ENCODE assay signal across 9 mouse cellular contexts in genomic region chr14:25484049-25484448, GRCm38 (mm10). TPM values are rescaled to one million over a fixed set of nuclear protein-coding genes. Genes with fewer than 3 reads are reported as not detected.
A peak's percentile ranks its signal among the peaks of the same experiment; 100 is the strongest.
DNase-seq lines count a peak whose midpoint lies in the region; ATAC-seq and TF ChIP-seq lines count a peak whose summit lies in the region.
"Had no signal": no experiment of that assay in that cellular context is flagged by ENCODE, and none has a peak within 500 bp of the region (broad histone marks: within the 10 kb centered on the region; RNA-seq: fewer than 3 reads in every experiment).

No protein-coding gene starts in this region.

- no peak overlapping the region for H3K27ac ChIP-seq in kidney, embryonic 14.5 days (ENCODE audit: low read depth, low read length)
- peak overlapping the region; percentile 74 to 93 for H3K27ac ChIP-seq in heart, embryonic 14.5 days (replicated peaks in 1 of 2; ENCODE audit: control insufficient read depth in 1 of 2, insufficient read depth in 1 of 2, low read depth in 2 of 2, low read length in 2 of 2)
- H3K27ac ChIP-seq: lung, embryonic 15.5 days had no signal

- no peak overlapping the region for H3ac ChIP-seq in myocyte (ENCODE audit: control insufficient read depth, insufficient read length)

- H3K79me2 ChIP-seq in myocyte (ENCODE audit: control insufficient read depth, insufficient read depth): peaks cover 99% of the 10 kb centered on the region

- H3K36me3 ChIP-seq in kidney, embryonic 14.5 days (ENCODE audit: control insufficient read depth, insufficient read depth, low read length): 0 out of 2 replicates have a peak, but pooled peaks cover 2% of the 10 kb centered on the region
- H3K36me3 ChIP-seq in heart, embryonic 14.5 days (ENCODE audit: control insufficient read depth, insufficient read depth, low read length): no peaks in the 10 kb centered on the region; the same call in 1 of the 2 replicates
- H3K36me3 ChIP-seq in myocyte (ENCODE audit: control insufficient read depth, insufficient read depth): no peaks in the 10 kb centered on the region
- H3K36me3 ChIP-seq: lung, embryonic 15.5 days had no signal

- H3K9ac ChIP-seq in kidney, embryonic 14.5 days (ENCODE audit: low read depth, low read length): 0 out of 2 replicates have a peak overlapping the region, but pooled peaks have one; percentile 18
- 0 out of 2 replicates have a peak overlapping the region, but pooled peaks have one; percentile 25 for H3K9ac ChIP-seq in heart, embryonic 14.5 days (ENCODE audit: low read length)
- H3K9ac ChIP-seq: lung, embryonic 15.5 days had no signal

- H3K4me3 ChIP-seq in kidney, embryonic 14.5 days (ENCODE audit: low read length): no peak overlapping the region
- H3K4me3 ChIP-seq in heart, embryonic 14.5 days (ENCODE audit: control insufficient read depth in 1 of 2, insufficient read depth in 1 of 2, low read depth in 1 of 2, low read length in 2 of 2): no peak overlapping the region
- no peak overlapping the region for H3K4me3 ChIP-seq in myocyte
- H3K4me3 ChIP-seq: lung, embryonic 15.5 days had no signal

- H3K27me3 ChIP-seq in kidney, embryonic 14.5 days (ENCODE audit: control insufficient read depth, insufficient read depth, low read length): no peaks in the 10 kb centered on the region
- H3K27me3 ChIP-seq in heart, embryonic 14.5 days (ENCODE audit: control insufficient read depth, insufficient read depth, low read length): no peaks in the 10 kb centered on the region
- no peaks in the 10 kb centered on the region for H3K27me3 ChIP-seq in myocyte (ENCODE audit: control insufficient read depth, insufficient read depth, insufficient read length)
- H3K27me3 ChIP-seq: lung, embryonic 15.5 days had no signal

- 45% methylated on average over 5 of the region's 5 CpGs for WGBS in kidney, embryonic 14.5 days
- 19% methylated on average over 5 of the region's 5 CpGs for WGBS in heart, embryonic 14.5 days

- no peak for TF ChIP-seq POLR2A in myocyte (IDR thresholded peaks at IDR 0.05; ENCODE audit: insufficient read length, low read depth)

- peaks cover 90% of the 10 kb centered on the region for H3K4me1 ChIP-seq in kidney, embryonic 14.5 days (ENCODE audit: control insufficient read depth, insufficient read depth, low read length)
- H3K4me1 ChIP-seq in heart, embryonic 14.5 days (ENCODE audit: control insufficient read depth in 2 of 2, insufficient read depth in 2 of 2, low read length in 2 of 2): peaks cover 82 to 99% of the 10 kb centered on the region in 2 experiments

- no peaks in the 10 kb centered on the region for H3K9me3 ChIP-seq in kidney, embryonic 14.5 days (ENCODE audit: control insufficient read depth, low read length)
- H3K9me3 ChIP-seq in heart, embryonic 14.5 days (ENCODE audit: control insufficient read depth, low read length): no peaks in the 10 kb centered on the region
- H3K9me3 ChIP-seq: lung, embryonic 15.5 days had no signal

- no peak for DNase-seq in kidney, adult 8-10 months
- peak; percentile 26 for DNase-seq in MEL-GATA-1-ER (ENCODE audit: extremely low read depth, low read depth)
- no peak for DNase-seq in left cerebral cortex, postnatal 25 days (ENCODE audit: low spot score in 2 of 2)
- no peak for DNase-seq in gastrocnemius, adult 18-20 months (ENCODE audit: low spot score)

- no peak for ATAC-seq in kidney, embryonic 14.5 days (ENCODE audit: low FRiP score, low TSS enrichment)
- ATAC-seq in heart, embryonic 14.5 days (ENCODE audit: insufficient number of reproducible peaks, insufficient read depth, low FRiP score, low read depth): no peak
- ATAC-seq in frontal cortex, adult (ENCODE audit: low TSS enrichment): no peak

- intact Hi-C loops in left cerebral cortex, postnatal 25 days (cut with DNase I): no loop called here

- H3K4me2 ChIP-seq in kidney, embryonic 14.5 days (replicated peaks; ENCODE audit: low read depth, low read length): no peak overlapping the region
- 0 out of 2 replicates have a peak overlapping the region, but pooled peaks have one; percentile 3 for H3K4me2 ChIP-seq in heart, embryonic 14.5 days (ENCODE audit: low read length)
- peak overlapping the region; percentile 56 for H3K4me2 ChIP-seq in myocyte (ENCODE audit: low read depth)
- H3K4me2 ChIP-seq: lung, embryonic 15.5 days had no signal

TF ChIP-seq in myocyte, 11 proteins besides CTCF, POLR2A, EP300 and RAD21:
- TF ChIP-seq MYOD1 (IDR thresholded peaks at IDR 0.05; ENCODE audit: control insufficient read depth in 1 of 3, insufficient read length in 2 of 3, low read depth in 2 of 3) (peak in 1 of 3 experiments; percentile 37), SRF (IDR thresholded peaks at IDR 0.05; ENCODE audit: control insufficient read depth, insufficient read length, low read depth) (no peak), E2F4 (IDR thresholded peaks at IDR 0.05; ENCODE audit: insufficient read depth) (no peak), USF1 (IDR thresholded peaks at IDR 0.05; ENCODE audit: low read depth) (no peak)

RNA-seq across cellular contexts. Expression of gene Zmiz1, which starts 25.1 kb away (rescaled TPM):
- polyA plus RNA-seq in kidney, embryonic 14.5 days (2014; fragmentation: Nextera tagmentation; extraction: Ambion mirVana): 43.3 and 57.3 TPM in 2 replicates
- polyA plus RNA-seq in heart, embryonic 14.5 days (2014; fragmentation: Nextera tagmentation; extraction: Ambion mirVana): 27.7 and 31.3 TPM in 2 replicates
- 34.5 TPM for polyA plus RNA-seq in myocyte (2012; fragmentation: generic; extraction: Trizol)
- total RNA-seq in left cerebral cortex, postnatal 25 days (2021): 10 to 100 TPM; 85.1 to 95.2 TPM
- 10 to 100 TPM; 26.6 to 28.6 TPM for total RNA-seq in gastrocnemius, adult 18-20 months (2021)
